Mouse (Mus musculus) CH12.LX (cell line): ENCODE measurements at regions not wholly inside any gene's neighbourhood (a gene's known extent, or its start where the extent isn't known, plus 50 kb on each side); places are given as distances from the start of the nearest gene placed in this dataset.

Experiments used
- DNase-seq: peaks from one replicate; pipeline ENCODE4 v3.0.0-alpha.2; 2013; ENCODE audit errors: extremely low read depth
- H3K27ac ChIP-seq: 2 replicates; pipeline ENCODE4 v1.5.1; 2012; ENCODE audit warnings: low read depth, mild to moderate bottlenecking, control low read depth, moderate library complexity; ENCODE audit not compliant: insufficient read depth
- H3K27me3 ChIP-seq: replicated peaks from 2 replicates; pipeline ENCODE3; 2012; ENCODE audit warnings: inconsistent platforms
- H3K36me3 ChIP-seq, 2 experiments: replicated peaks in 1 of 2; 2 replicates each; pipeline versions ENCODE3 to v1.6.1; 2012; ENCODE audit warnings: inconsistent platforms in 1 of 2, low read length in 1 of 2, mild to moderate bottlenecking in 1 of 2, mixed read lengths in 1 of 2, moderate library complexity in 1 of 2; ENCODE audit not compliant: control insufficient read depth in 1 of 2, insufficient read depth in 1 of 2
- H3K4me1 ChIP-seq, 2 experiments: 2 replicates each; pipeline ENCODE4 v1.6.1; 2012; ENCODE audit warnings: inconsistent platforms in 1 of 2, moderate library complexity in 1 of 2; ENCODE audit not compliant: insufficient read depth in 2 of 2, control insufficient read depth in 1 of 2
- H3K4me2 ChIP-seq: 2 replicates; pipeline ENCODE4 v1.6.1; 2012; ENCODE audit warnings: low read depth, mild to moderate bottlenecking, control low read depth; ENCODE audit not compliant: poor library complexity, insufficient read depth, severe bottlenecking
- H3K4me3 ChIP-seq, 3 experiments: fragments of 150-350 bp in 1 of 3; sonication (generic) in 1 of 3; replicated peaks in 1 of 3; 2 replicates each; pipeline versions ENCODE3 to v1.5.1; 2011 to 2012; ENCODE audit warnings: low read depth in 2 of 3, low read length in 2 of 3, mild to moderate bottlenecking in 2 of 3, moderate library complexity in 2 of 3, control low read depth in 1 of 3, improper control_type of control experiment in 1 of 3, inconsistent platforms in 1 of 3, mixed read lengths in 1 of 3; ENCODE audit not compliant: poor library complexity in 1 of 3
- H3K79me2 ChIP-seq: replicated peaks from 2 replicates; pipeline ENCODE4 v1.6.1; 2012; ENCODE audit warnings: mild to moderate bottlenecking, moderate library complexity; ENCODE audit not compliant: control insufficient read depth, poor library complexity, insufficient read depth, severe bottlenecking; ENCODE audit errors: extremely low read depth
- H3K9ac ChIP-seq: 2 replicates; pipeline ENCODE4 v1.6.1; 2012; ENCODE audit warnings: low read depth, mild to moderate bottlenecking, control low read depth, moderate library complexity; ENCODE audit not compliant: insufficient read depth
- H3K9me3 ChIP-seq: replicated peaks from 2 replicates; pipeline ENCODE3; 2012; ENCODE audit warnings: low read length, inconsistent platforms, mixed read lengths
- CHD1 ChIP-seq: IDR thresholded peaks from 2 replicates; pipeline ENCODE4 v1.6.1; 2012; ENCODE audit warnings: low read depth, low read length, improper control_type of control experiment, inconsistent platforms
- CHD2 ChIP-seq: IDR thresholded peaks from 2 replicates; pipeline ENCODE4 v1.6.1; 2011; ENCODE audit warnings: low read length, improper control_type of control experiment
- E2F4 ChIP-seq: IDR thresholded peaks from 2 replicates; pipeline ENCODE4 v1.6.1; 2011; ENCODE audit warnings: low read depth, low read length, improper control_type of control experiment; ENCODE audit not compliant: insufficient replicate concordance
- HCFC1 ChIP-seq: IDR thresholded peaks from 2 replicates; pipeline ENCODE4 v1.6.1; 2012; ENCODE audit warnings: low read depth, mild to moderate bottlenecking, inconsistent platforms, low read length, improper control_type of control experiment
- JUN ChIP-seq: IDR thresholded peaks from 2 replicates; pipeline ENCODE4 v1.6.1; 2011; ENCODE audit warnings: low read depth, mild to moderate bottlenecking, low read length, improper control_type of control experiment, moderate library complexity; ENCODE audit not compliant: insufficient read depth
- JUND ChIP-seq: conservative IDR thresholded peaks from 2 replicates; pipeline ENCODE4 v1.6.1; 2011; ENCODE audit warnings: low read depth, low read length, improper control_type of control experiment
- KAT2A ChIP-seq: IDR thresholded peaks from 2 replicates; pipeline ENCODE4 v1.6.1; 2012; ENCODE audit warnings: low read length, improper control_type of control experiment, inconsistent platforms; ENCODE audit not compliant: insufficient replicate concordance
- MAFK ChIP-seq: IDR thresholded peaks from 2 replicates; pipeline ENCODE4 v1.6.1; 2011; ENCODE audit warnings: low read length, improper control_type of control experiment; ENCODE audit not compliant: insufficient replicate concordance
- MAX ChIP-seq: IDR thresholded peaks from 2 replicates; pipeline ENCODE4 v1.6.1; 2011; ENCODE audit warnings: low read length, improper control_type of control experiment
- MEF2A ChIP-seq: IDR thresholded peaks from 2 replicates; pipeline ENCODE4 v1.6.1; 2014; ENCODE audit warnings: low read depth, mild to moderate bottlenecking, inconsistent platforms, low read length, improper control_type of control experiment, borderline replicate concordance
- MYC ChIP-seq: IDR thresholded peaks from 2 replicates; pipeline ENCODE4 v1.6.1; 2011; ENCODE audit warnings: low read depth, mild to moderate bottlenecking, improper control_type of control experiment, low read length
- NELFE ChIP-seq: IDR thresholded peaks from 2 replicates; pipeline ENCODE4 v1.6.1; 2011; ENCODE audit warnings: low read depth, low read length, improper control_type of control experiment
- NRF1 ChIP-seq: IDR thresholded peaks from 2 replicates; pipeline ENCODE4 v1.6.1; 2014; ENCODE audit warnings: low read depth, mild to moderate bottlenecking, inconsistent platforms, low read length, improper control_type of control experiment, moderate library complexity
- PAX5 ChIP-seq: IDR thresholded peaks from 2 replicates; pipeline ENCODE4 v1.6.1; 2012; ENCODE audit warnings: low read length, inconsistent platforms, mixed read lengths
- RAD21 ChIP-seq: IDR thresholded peaks from 2 replicates; pipeline ENCODE4 v1.6.1; 2011; ENCODE audit warnings: low read depth, mild to moderate bottlenecking, low read length, improper control_type of control experiment, moderate library complexity
- RCOR1 ChIP-seq: conservative IDR thresholded peaks from 2 replicates; pipeline ENCODE4 v1.6.1; 2012; ENCODE audit warnings: low read depth, mild to moderate bottlenecking, inconsistent platforms, low read length, improper control_type of control experiment
- SMC3 ChIP-seq: IDR thresholded peaks from 2 replicates; pipeline ENCODE4 v1.6.1; 2011; ENCODE audit warnings: low read depth, low read length, improper control_type of control experiment
- TBP ChIP-seq: conservative IDR thresholded peaks from 2 replicates; pipeline ENCODE4 v1.6.1; 2011; ENCODE audit warnings: low read depth, low read length, improper control_type of control experiment
- UBTF ChIP-seq: IDR thresholded peaks from 2 replicates; pipeline ENCODE4 v1.6.1; 2012; ENCODE audit warnings: low read depth, mild to moderate bottlenecking, inconsistent platforms, low read length, improper control_type of control experiment, moderate library complexity
- USF1 ChIP-seq: IDR thresholded peaks from 2 replicates; pipeline ENCODE4 v1.6.1; 2014; ENCODE audit warnings: low read depth, mild to moderate bottlenecking, inconsistent platforms, low read length, improper control_type of control experiment
- USF2 ChIP-seq: conservative IDR thresholded peaks from 2 replicates; pipeline ENCODE4 v1.6.1; 2011; ENCODE audit warnings: low read depth, low read length, improper control_type of control experiment
- ZC3H11A ChIP-seq: IDR thresholded peaks from 2 replicates; pipeline ENCODE4 v1.6.1; 2012; ENCODE audit warnings: low read depth, mild to moderate bottlenecking, inconsistent platforms, low read length, improper control_type of control experiment
- ZKSCAN1 ChIP-seq: IDR thresholded peaks from 2 replicates; pipeline ENCODE4 v1.6.1; 2012; ENCODE audit warnings: low read depth, inconsistent platforms, low read length, improper control_type of control experiment, borderline replicate concordance
- dilution Hi-C: fragments of 300-500 bp; cut with MboI; formaldehyde crosslinking; loops from 2 replicates; pipeline ENCODE4 v1.14.3; 2020; ENCODE audit warnings: low sequenced_read_pairs; ENCODE audit not compliant: extremely low pct_unique_long_range_greater_than_20kb, extremely low pct_ligation_motif_present
- in situ Hi-C: fragments of 300-500 bp; cut with MboI; formaldehyde crosslinking; loops from 3 replicates; pipeline ENCODE4 v1.14.3; 2019; ENCODE audit warnings: low sequenced_read_pairs, low pct_ligation_motif_present, low pct_unique_long_range_greater_than_20kb, mixed read lengths

GRCm38 (mm10) chr2:133436913-133437843 is 114.8 kb upstream of the Bmp2 start:
- Histone ChIP-seq H3K9ac (no peak overlapping the region), H3K9me3 (peaks cover 17% of the 10 kb centered on the region), H3K4me1 (no peaks in the 10 kb centered on the region), H3K4me3 (no peak overlapping the region), H3K36me3 (no peaks in the 10 kb centered on the region), H3K27me3 (no peaks in the 10 kb centered on the region), H3K79me2 (no peaks in the 10 kb centered on the region), H3K4me2 (no peak overlapping the region), H3K27ac (no peak overlapping the region)
- in situ Hi-C loops (no loop called here), dilution Hi-C loops (no loop called here)
- DNase-seq: no peak
- no peak for TF ChIP-seq PAX5
- no peak for TF ChIP-seq UBTF
- no peak for TF ChIP-seq CHD1
- TF ChIP-seq KAT2A: no peak
- TF ChIP-seq E2F4: no peak
- TF ChIP-seq RCOR1: no peak
- no peak for TF ChIP-seq NELFE
- TF ChIP-seq USF1: no peak
- no peak for TF ChIP-seq ZKSCAN1
- no peak for TF ChIP-seq SMC3
- TF ChIP-seq USF2: no peak
- TF ChIP-seq MYC: no peak
- no peak for TF ChIP-seq CHD2
- no peak for TF ChIP-seq MAFK
- no peak for TF ChIP-seq JUN
- no peak for TF ChIP-seq JUND
- TF ChIP-seq TBP: no peak
- no peak for TF ChIP-seq MAX

- DNase-seq: no peak
- no peaks in the 10 kb centered on the region for H3K4me1 ChIP-seq
- no peak overlapping the region for H3K4me3 ChIP-seq
- in situ Hi-C loops: no loop called here
- TF ChIP-seq ZKSCAN1 (no peak), HCFC1 (no peak), RAD21 (no peak), NRF1 (no peak), USF1 (no peak), ZC3H11A (no peak), MEF2A (no peak)
- TF ChIP-seq, all 38 proteins: peak for 0
- Histone ChIP-seq H3K9ac (no peak overlapping the region), H3K9me3 (peaks cover 19% of the 10 kb centered on the region), H3K27me3 (no peaks in the 10 kb centered on the region), H3K27ac (no peak overlapping the region), H3K79me2 (no peaks in the 10 kb centered on the region), H3K4me2 (no peak overlapping the region), H3K36me3 (no peaks in the 10 kb centered on the region)
- dilution Hi-C loops: no loop called here
Observed at GRCm38 (mm10) chr2:133438018-133438417, 113.9 kb upstream of the Bmp2 start.
